Mouse (Mus musculus) embryonic facial prominence, embryonic 14.5 days (tissue): ENCODE measurements around the gene Hebp1. TPM values are rescaled to one million over a fixed set of nuclear protein-coding genes. Genes with fewer than 3 reads are reported as not detected.

ENCODE experiments used
- polyA plus RNA-seq: library from polyadenylated mRNA; unstranded; fragments of >200 nt; fragmentation: Nextera tagmentation; extraction: Ambion mirVana; gene quantifications from 2 replicates; pipeline ENCODE4 v1.2.1, GENCODE M21; 2014

The Hebp1 gene
- polyA plus RNA-seq, 1 experiment from 2014 or later = 7.4 TPM

Other genes starting within 250 kb of the Hebp1 start
- 5.4 and 5.5 TPM in 2 replicates for gene Apold1, start 216.3 kb downstream of the Hebp1 start, polyA plus RNA-seq
- 90.0 and 90.8 TPM in 2 replicates for gene Ddx47, start 186.4 kb downstream of the Hebp1 start, polyA plus RNA-seq
- gene Gprc5a, start 132.4 kb downstream of the Hebp1 start, polyA plus RNA-seq = 4.4 and 5.2 TPM in 2 replicates
- 0.21 TPM in 1 of 2 replicates, not detected in the other for gene Gprc5d, start 79.7 kb downstream of the Hebp1 start, polyA plus RNA-seq
- gene Fam234b, start within 50 bp of the Hebp1 start, polyA plus RNA-seq = 21.0 and 23.7 TPM in 2 replicates
- 0.93 and 1.3 TPM in 2 replicates for gene Gsg1, start 56.3 kb upstream of the Hebp1 start, polyA plus RNA-seq
- 0.31 TPM in 1 of 2 replicates, not detected in the other for gene Pbp2, start 112.4 kb upstream of the Hebp1 start, polyA plus RNA-seq
- gene Emp1, start 164.5 kb upstream of the Hebp1 start, polyA plus RNA-seq = 56.5 and 70.8 TPM in 2 replicates